Mouse (Mus musculus): ENCODE data around the gene Bpifb1. TPM values are rescaled to one million over a fixed set of nuclear protein-coding genes. Genes with fewer than 3 reads are reported as not detected.

The Bpifb1 gene
- not detected for polyA plus RNA-seq (2017; shearing (Covaris generic))

DNA sequence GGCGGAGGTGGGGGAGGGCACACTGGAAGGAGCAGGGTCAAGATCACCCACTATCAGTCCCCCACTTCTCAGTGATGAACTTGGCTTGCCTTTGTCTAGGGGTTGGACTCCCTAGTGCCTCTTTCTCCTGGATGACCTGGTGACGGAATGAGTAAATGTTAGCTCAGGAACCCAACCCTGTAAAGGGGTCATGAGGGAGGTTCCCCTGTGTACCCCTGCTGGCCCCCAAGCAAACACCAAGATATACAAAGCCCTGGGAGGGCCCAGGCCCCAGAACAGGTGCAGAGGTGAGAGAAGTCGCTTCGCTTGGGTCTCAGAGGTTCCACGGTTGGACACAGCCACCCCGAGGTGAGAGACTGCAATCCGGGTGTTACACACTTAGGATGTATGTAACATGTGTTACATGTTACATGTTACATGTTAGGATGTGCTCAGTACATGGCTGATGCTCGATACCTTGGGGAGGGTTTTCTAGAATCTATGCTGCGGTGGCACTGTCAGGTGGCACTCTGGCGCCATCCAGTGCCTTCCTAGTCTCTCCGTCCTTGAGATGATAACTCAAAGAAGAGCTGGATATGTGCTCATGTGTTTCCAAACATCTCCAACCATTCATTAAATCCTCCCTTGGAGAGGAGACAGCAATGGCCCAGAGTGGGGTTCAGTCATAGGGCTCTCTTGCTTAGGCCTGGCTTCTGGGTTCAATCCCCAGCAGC is at the start of gene Bpifb1:
Gene Bpifb1, plus strand, starts transcription at position 273 of the 713 bp plus-strand sequence.

GRCm38 (mm10) chr2:154142580-154142979 is 48.0 kb upstream of the Bpifb1 start, which contains the start of gene Bpifa1:
Bpifa1 (plus strand) TSS chr2:154142880.

DNA sequence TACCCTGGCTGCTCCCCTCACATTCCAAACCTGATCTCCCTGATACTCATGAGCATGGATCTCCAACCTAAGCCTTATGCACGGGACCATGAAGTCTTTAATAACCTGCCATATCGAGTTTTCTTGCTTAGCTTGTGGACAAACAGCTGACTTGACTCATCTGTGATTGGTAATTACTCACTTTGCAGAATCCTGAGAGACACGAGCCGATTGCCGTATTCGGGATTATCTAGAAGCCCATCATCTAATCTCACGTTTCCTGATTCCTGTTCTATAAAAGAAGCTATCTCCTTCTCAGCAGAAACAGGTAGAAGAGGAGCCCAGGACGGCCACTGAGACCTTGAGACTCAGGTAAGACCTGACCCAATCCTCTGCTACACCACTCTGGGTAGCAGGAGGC is 28.3 kb upstream of the Bpifb1 start, which contains the start of gene Bpifa5:
Gene Bpifa5, plus strand, starts transcription at position 301 of the 400 bp plus-strand sequence.

DNA sequence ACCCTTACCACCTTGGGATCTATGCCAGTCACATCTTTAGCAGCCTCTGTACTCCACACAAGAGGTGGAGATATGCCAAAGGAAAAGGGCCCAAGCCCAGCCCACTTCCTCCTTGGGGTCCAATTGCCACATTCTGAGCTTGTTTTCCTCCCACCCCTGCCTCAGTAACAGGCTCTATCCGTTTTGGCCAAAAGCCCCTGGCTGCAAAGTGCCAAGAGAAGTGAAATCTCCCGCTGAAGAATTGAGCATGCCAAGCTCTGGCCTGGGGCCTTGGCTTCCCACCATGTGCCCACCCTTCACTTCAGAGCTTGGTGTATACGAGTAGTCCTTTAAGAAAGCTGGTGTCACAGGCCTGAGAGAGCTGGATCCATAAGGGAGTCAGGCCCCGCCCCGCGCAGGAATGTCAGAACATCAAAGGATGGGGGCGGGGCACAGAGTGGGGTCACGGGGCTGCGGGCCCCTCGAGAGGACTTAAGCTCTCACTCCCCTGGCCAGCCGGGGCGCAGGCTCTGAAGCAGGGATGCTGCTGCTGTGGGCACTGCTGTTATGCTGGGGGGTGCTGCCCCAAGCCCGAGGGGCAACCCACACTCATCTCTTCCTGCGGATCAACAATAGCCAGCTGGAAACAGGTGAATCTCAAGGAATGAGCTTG is 32.8 kb downstream of the Bpifb1 start, which contains the start of gene Bpifb5:
Gene Bpifb5, plus strand, starts transcription at position 478 of the 652 bp plus-strand sequence.

DNA sequence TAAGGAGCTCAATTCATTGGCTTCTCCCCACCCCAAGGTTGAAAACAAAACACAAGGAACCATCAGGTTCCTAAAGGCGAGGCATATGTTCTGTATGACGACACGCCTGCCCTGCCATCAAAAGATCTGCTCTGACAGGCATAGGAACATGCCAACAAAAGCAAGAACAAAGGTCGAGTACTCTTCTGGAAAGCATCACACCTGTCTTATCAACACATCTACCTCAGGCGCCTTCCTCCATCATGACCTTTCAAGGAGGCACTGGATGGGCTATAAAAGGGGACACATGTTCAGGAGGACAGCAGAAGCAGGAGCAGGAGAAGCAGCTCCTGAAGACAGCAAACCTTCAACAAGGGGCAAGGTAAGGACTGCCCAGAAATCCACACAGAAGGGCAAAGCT is 66.9 kb downstream of the Bpifb1 start, which contains the start of gene Bpifb9a:
Gene Bpifb9a, plus strand, starts transcription at position 301 of the 400 bp plus-strand sequence.

Other genes with a start within 250 kb of the Bpifb1 start
- not detected for gene Bpifa6, start 215.9 kb upstream of the Bpifb1 start, polyA plus RNA-seq (2017; shearing (Covaris generic))
- gene Bpifa2, start 182.6 kb upstream of the Bpifb1 start, polyA plus RNA-seq (2017; shearing (Covaris generic)) = 1 to 10 TPM; 1.5 to 3.0 TPM
- gene Bpifa3, start 60.5 kb upstream of the Bpifb1 start, polyA plus RNA-seq (2017; shearing (Covaris generic)) = not detected
- gene Bpifa1, start 47.9 kb upstream of the Bpifb1 start, polyA plus RNA-seq (2017; shearing (Covaris generic)) = not detected
- not detected for gene Bpifa5, start 28.2 kb upstream of the Bpifb1 start, polyA plus RNA-seq (2017; shearing (Covaris generic))
- gene Bpifb5, start 32.9 kb downstream of the Bpifb1 start, polyA plus RNA-seq (2017; shearing (Covaris generic)) = not detected
- gene Bpifb9a, start 67.0 kb downstream of the Bpifb1 start, polyA plus RNA-seq (2017; shearing (Covaris generic)) = not detected
- not detected for gene Bpifb9b, start 116.4 kb downstream of the Bpifb1 start, polyA plus RNA-seq (2017; shearing (Covaris generic))
- 10 to 100 TPM; 17.7 to 32.1 TPM for gene Cdk5rap1, start 182.2 kb downstream of the Bpifb1 start, polyA plus RNA-seq (2017; shearing (Covaris generic))
- under 1 TPM in 1 of 2 experiments, not detected in 1; 0.37 TPM for gene Snta1, start 217.3 kb downstream of the Bpifb1 start, polyA plus RNA-seq (2017; shearing (Covaris generic))
- gene Cbfa2t2, start 245.7 kb downstream of the Bpifb1 start, polyA plus RNA-seq (2017; shearing (Covaris generic)) = 10 to 100 TPM; 21.1 to 27.1 TPM